In genomic region chr2:38137086-38137485, GRCm38 (mm10) we compare ENCODE assay signal across 10 mouse cellular contexts.
DNase-seq lines count a peak whose midpoint lies in the region; ATAC-seq and TF ChIP-seq lines count a peak whose summit lies in the region.
"Had no signal": no experiment of that assay in that cellular context is flagged by ENCODE, and none has a peak within 500 bp of the region (broad histone marks: within the 10 kb centered on the region; RNA-seq: fewer than 3 reads in every experiment).

No protein-coding gene starts in this region.

- H3K27ac ChIP-seq in forebrain, embryonic 12.5 days: 0 out of 2 replicates have a peak overlapping the region, but pooled peaks have one; percentile 31
- no peak overlapping the region for H3K27ac ChIP-seq in stomach, postnatal 0 days (replicated peaks)
- H3K27ac ChIP-seq in intestine, postnatal 0 days (ENCODE audit: low read depth, low read length): no peak overlapping the region
- H3K27ac ChIP-seq: kidney, postnatal 0 days had no signal

- H3K4me2 ChIP-seq in forebrain, embryonic 12.5 days: no peak overlapping the region
- no peak overlapping the region for H3K4me2 ChIP-seq in stomach, postnatal 0 days (replicated peaks; ENCODE audit: low read depth)
- H3K4me2 ChIP-seq in intestine, postnatal 0 days (replicated peaks; ENCODE audit: low read depth): no peak overlapping the region

- no peak overlapping the region for H3K9ac ChIP-seq in forebrain, embryonic 12.5 days
- H3K9ac ChIP-seq in stomach, postnatal 0 days (ENCODE audit: low read length): no peak overlapping the region
- H3K9ac ChIP-seq in intestine, postnatal 0 days (ENCODE audit: low read depth, low read length): no peak overlapping the region

- peaks cover 35% of the 10 kb centered on the region for H3K4me1 ChIP-seq in forebrain, embryonic 12.5 days
- H3K4me1 ChIP-seq in stomach, postnatal 0 days (replicated peaks; ENCODE audit: control insufficient read depth, insufficient read depth): no peaks in the 10 kb centered on the region
- H3K4me1 ChIP-seq in intestine, postnatal 0 days (replicated peaks; ENCODE audit: control insufficient read depth, insufficient read depth, low read length): no peaks in the 10 kb centered on the region

- H3K4me3 ChIP-seq in forebrain, embryonic 12.5 days (replicated peaks): no peak overlapping the region
- H3K4me3 ChIP-seq in stomach, postnatal 0 days (ENCODE audit: low read depth, low read length): no peak overlapping the region
- H3K4me3 ChIP-seq in intestine, postnatal 0 days (ENCODE audit: low read depth, low read length): no peak overlapping the region
- H3K4me3 ChIP-seq: megakaryocyte, embryonic 14.5 days had no signal

- H3K27me3 ChIP-seq in forebrain, embryonic 12.5 days: no peaks in the 10 kb centered on the region
- H3K27me3 ChIP-seq in stomach, postnatal 0 days (ENCODE audit: control insufficient read depth, insufficient read depth, low read length): no peaks in the 10 kb centered on the region
- H3K27me3 ChIP-seq in intestine, postnatal 0 days (replicated peaks; ENCODE audit: control insufficient read depth, insufficient read depth, low read length): no peaks in the 10 kb centered on the region
- H3K27me3 ChIP-seq: megakaryocyte, embryonic 14.5 days had no signal

- no peak for TF ChIP-seq EP300 in stomach, postnatal 0 days (optimal IDR thresholded peaks at IDR 0.05)

- no peaks in the 10 kb centered on the region for H3K36me3 ChIP-seq in forebrain, embryonic 12.5 days (replicated peaks)
- no peaks in the 10 kb centered on the region for H3K36me3 ChIP-seq in stomach, postnatal 0 days (ENCODE audit: control insufficient read depth, insufficient read depth, low read length)
- H3K36me3 ChIP-seq in intestine, postnatal 0 days (ENCODE audit: control insufficient read depth, insufficient read depth): no peaks in the 10 kb centered on the region

- DNase-seq in right cerebral cortex, postnatal 10 days (ENCODE audit: low spot score in 2 of 2): peak; percentile 29 to 43
- DNase-seq in right cerebral cortex, postnatal 14 days: no peak
- peak; percentile 22 to 44 for DNase-seq in layer of hippocampus, postnatal 36 days
- no peak for DNase-seq in stomach, postnatal 0 days (ENCODE audit: low spot score)
- DNase-seq in urinary bladder, postnatal 4 days (ENCODE audit: low spot score in 2 of 2): no peak
- no peak for DNase-seq in gastrocnemius, postnatal 36 days

- WGBS in forebrain, embryonic 12.5 days: 28% methylated on average over 5 of the region's 5 CpGs
- 51% methylated on average over 5 of the region's 5 CpGs for WGBS in stomach, postnatal 0 days
- 59% methylated on average over 5 of the region's 5 CpGs for WGBS in intestine, postnatal 0 days

- intact Hi-C loops in gastrocnemius, postnatal 36 days (cut with DNase I): no loop called here

- H3K9me3 ChIP-seq in forebrain, embryonic 12.5 days: no peaks in the 10 kb centered on the region
- H3K9me3 ChIP-seq in stomach, postnatal 0 days (ENCODE audit: control insufficient read depth, low read length): no peaks in the 10 kb centered on the region
- no peaks in the 10 kb centered on the region for H3K9me3 ChIP-seq in intestine, postnatal 0 days (ENCODE audit: control insufficient read depth)
- H3K9me3 ChIP-seq: megakaryocyte, embryonic 14.5 days had no signal

- peak; percentile 80 for ATAC-seq in forebrain, embryonic 12.5 days (ENCODE audit: low FRiP score)
- ATAC-seq in stomach, postnatal 0 days (ENCODE audit: low FRiP score, low TSS enrichment): no peak
- ATAC-seq in intestine, postnatal 0 days: no peak

- no peak for TF ChIP-seq CTCF in stomach, postnatal 0 days (IDR thresholded peaks at IDR 0.05; ENCODE audit: low read depth)
- no peak for TF ChIP-seq CTCF in intestine, postnatal 0 days (IDR thresholded peaks at IDR 0.05; ENCODE audit: low read depth)

Comparison
In these comparisons a context has a peak if more than half of its experiments do, and no peak if none do; other contexts are left out.
1. DNase-seq: peak in right cerebral cortex, postnatal 10 days (2 of 2) and layer of hippocampus, postnatal 36 days (2 of 2); none in right cerebral cortex, postnatal 14 days (single experiment), stomach, postnatal 0 days (single experiment), urinary bladder, postnatal 4 days (0 of 2) and gastrocnemius, postnatal 36 days (0 of 2).